Mouse (Mus musculus) heart, postnatal 10 days (tissue): ENCODE data around the gene Camk2g. TPM values are rescaled to one million over a fixed set of nuclear protein-coding genes. Genes with fewer than 3 reads are reported as not detected.
"Not testable (repeated sequence)": the region's sequence is repeated elsewhere in the genome, so short reads cannot be mapped to it uniquely, and the experiment has no call there.

Source experiments
- DNase-seq, 2 experiments: peaks; one replicate each; pipeline ENCODE4 v3.0.0; 2021
- intact Hi-C: fragments of 180-260 bp; cut with DNase I; formaldehyde crosslinking; loops from one replicate; pipeline ENCODE4 v1.15.1; 2025
- total RNA-seq, 2 experiments: library from RNA; stranded (reverse); gene quantifications; 2 replicates each; pipeline ENCODE4 v1.2.3; 2021

Gene Camk2g
- total RNA-seq, 2 experiments from 2014 or later, result 48.5 to 59.8 TPM

- no peak for DNase-seq
- intact Hi-C loops, result no loop called here
These were observed 80.1 kb downstream of the Camk2g start for GRCm38 (mm10) chr14:20713832-20714231.

- DNase-seq, result no peak
- intact Hi-C loops, result no loop called here
These were observed 85.6 kb downstream of the Camk2g start for GRCm38 (mm10) chr14:20708239-20708638.

GRCm38 (mm10) chr14:20707201-20708190 is 86.4 kb downstream of the Camk2g start, which contains the start of gene Zswim8:
Zswim8 (plus strand) TSS chr14:20707552.
- intact Hi-C loops, result no loop called here

GRCm38 (mm10) chr14:20703461-20703860 is 90.4 kb downstream of the Camk2g start:
- intact Hi-C loops, DNase-seq: not testable (repeated sequence)

More at GRCm38 (mm10) chr14:20707201-20708190, 86.4 kb downstream of the Camk2g start, which contains the start of gene Zswim8:
- DNase-seq, result peak; percentile 93

- intact Hi-C loops, result no loop called here
- peak; percentile 95 to 98 for DNase-seq
These were observed 91.0 kb downstream of the Camk2g start, which contains the start of gene Chchd1 for GRCm38 (mm10) chr14:20702741-20703381. Chchd1 (plus strand) TSS chr14:20703006.

GRCm38 (mm10) chr14:20702096-20702740 is 91.7 kb downstream of the Camk2g start:
- intact Hi-C loops, result no loop called here
- DNase-seq, result no peak

GRCm38 (mm10) chr14:20701554-20701953 is 92.3 kb downstream of the Camk2g start:
- intact Hi-C loops, result no loop called here
- no peak for DNase-seq

GRCm38 (mm10) chr14:20700362-20700761 is 93.5 kb downstream of the Camk2g start:
- intact Hi-C loops, result no loop called here
- DNase-seq, result no peak

GRCm38 (mm10) chr14:20698515-20698914 is 95.4 kb downstream of the Camk2g start:
- no peak for DNase-seq
- intact Hi-C loops, result loop anchor here (5.0 kb wide), 1 partner anchor 99 kb away; no protein-coding TSS in a partner anchor

GRCm38 (mm10) chr14:20696986-20697385 is 96.9 kb downstream of the Camk2g start:
- DNase-seq, result peak; percentile 69 to 73
- intact Hi-C loops, result loop anchor here (5.0 kb wide), 1 partner anchor 100 kb away; no protein-coding TSS in a partner anchor

GRCm38 (mm10) chr14:20695761-20696520 is 97.9 kb downstream of the Camk2g start:
- peak; percentile 46 to 56 for DNase-seq
- intact Hi-C loops, result loop anchor here (5.0 kb wide), 1 partner anchor 101 kb away; no protein-coding TSS in a partner anchor

- peak; percentile 90 to 92 for DNase-seq
- intact Hi-C loops, result loop anchor here (5.0 kb wide), 1 partner anchor 102 kb away; no protein-coding TSS in a partner anchor
These were observed 98.8 kb downstream of the Camk2g start, which contains the start of gene Fut11 for GRCm38 (mm10) chr14:20694884-20695760. Fut11 (plus strand) TSS chr14:20694968.

GRCm38 (mm10) chr14:20694185-20694883 is 99.6 kb downstream of the Camk2g start:
- DNase-seq, result no peak
- intact Hi-C loops, result no loop called here

- DNase-seq, result no peak
- intact Hi-C loops, result no loop called here
These were observed 100.2 kb downstream of the Camk2g start for GRCm38 (mm10) chr14:20693589-20694101.

GRCm38 (mm10) chr14:20691772-20692171 is 102.1 kb downstream of the Camk2g start:
- DNase-seq, result no peak
- intact Hi-C loops, result no loop called here

GRCm38 (mm10) chr14:20689009-20689408 is 104.9 kb downstream of the Camk2g start:
- DNase-seq, result no peak
- intact Hi-C loops, result no loop called here

GRCm38 (mm10) chr14:20686576-20686975 is 107.3 kb downstream of the Camk2g start:
- intact Hi-C loops, result no loop called here
- DNase-seq, result no peak
